ENCODE assay signal across 1 mouse cellular context in the genomic region with DNA sequence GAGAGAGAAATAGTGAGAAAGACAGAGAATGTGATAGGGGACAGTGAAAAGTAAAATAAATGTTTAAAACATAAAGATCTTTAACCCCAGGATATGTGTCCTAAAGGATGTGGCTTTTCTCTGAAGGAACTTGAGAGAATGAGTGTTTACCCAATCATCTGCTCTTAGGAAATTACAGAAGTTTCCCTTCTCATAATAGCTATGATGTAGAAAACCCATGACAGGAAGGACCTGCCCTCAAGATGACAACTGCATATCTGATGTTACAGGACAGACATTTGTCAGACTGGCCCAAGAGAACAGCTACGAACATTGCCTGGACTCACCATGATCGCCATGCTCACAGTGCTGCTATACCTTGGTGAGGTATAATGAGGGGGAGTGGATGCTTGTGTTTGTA. TPM values are rescaled to one million over a fixed set of nuclear protein-coding genes. Genes with fewer than 3 reads are reported as not detected.
"Had no signal": no experiment of that assay in that cellular context is flagged by ENCODE, and none has a peak within 500 bp of the region (broad histone marks: within the 10 kb centered on the region; RNA-seq: fewer than 3 reads in every experiment).

Gene Lilrb4a (plus strand): TSS at position 266 of the 400 bp plus-strand sequence.

RNA-seq across cellular contexts. Expression of gene Lilrb4a, which starts in this region (rescaled TPM):
- total RNA-seq: layer of hippocampus, postnatal 14 days had no signal
